Mouse (Mus musculus) large intestine, adult 2 months (tissue): ENCODE results near the gene Trim68. TPM values are rescaled to one million over a fixed set of nuclear protein-coding genes. Genes with fewer than 3 reads are reported as not detected.
"Not testable (repeated sequence)": the region's sequence is repeated elsewhere in the genome, so short reads cannot be mapped to it uniquely, and the experiment has no call there.

Experiments used
- DNase-seq: peaks from one replicate; pipeline ENCODE4 v3.0.0-alpha.2; 2012; ENCODE audit warnings: low read depth, low spot score
- WGBS: fragments of 180-500 bp; shearing (Covaris S2); methylation state at CpG from one replicate; pipeline ENCODE4 v1.1.7; 2018; 5-methylcytosine and 5-hydroxymethylcytosine counted together
- polyA plus RNA-seq: library from polyadenylated mRNA; depleted of rRNA; stranded (reverse); fragments of >200 nt; gene quantifications from 2 replicates; pipeline ENCODE4 v1.2.3, GENCODE M21; 2012; rRNA removed

The Trim68 gene
- 6.7 and 9.2 TPM in 2 replicates for polyA plus RNA-seq

- under 1% methylated on average over 40 of the region's 40 CpGs for WGBS
- peak; percentile 69 for DNase-seq
These were observed at the start of gene Trim68 for GRCm38 (mm10) chr7:102686944-102687501. TSS of gene Trim68 (minus strand) at chr7:102687327.

- DNase-seq = no peak
- 29% methylated on average over 1 of the region's 1 CpGs for WGBS
These were observed 46.7 kb upstream of the Trim68 start for GRCm38 (mm10) chr7:102733793-102734192.

- no peak for DNase-seq
These were observed 40.3 kb upstream of the Trim68 start, which contains the start of gene Olfr559 for GRCm38 (mm10) chr7:102727391-102727790. TSS of gene Olfr559 (minus strand) at chr7:102727491.

- no peak for DNase-seq
- 23% methylated on average over 1 of the region's 1 CpGs for WGBS
These were observed 31.8 kb upstream of the Trim68 start, which contains the start of gene Olfr33 for GRCm38 (mm10) chr7:102718970-102719369. TSS of gene Olfr33 (minus strand) at chr7:102719070.

GRCm38 (mm10) chr7:102701915-102702314 is 14.8 kb upstream of the Trim68 start, which contains the start of gene Olfr558:
TSS of gene Olfr558 (plus strand) at chr7:102702215.
- no peak for DNase-seq

GRCm38 (mm10) chr7:102698461-102698860 is 11.3 kb upstream of the Trim68 start:
- DNase-seq = no peak
- 87% methylated on average over 7 of the region's 7 CpGs for WGBS

- DNase-seq = no peak
- WGBS = 74% methylated on average over 5 of the region's 5 CpGs
These were observed 8.4 kb upstream of the Trim68 start, which contains the start of gene Olfr557 for GRCm38 (mm10) chr7:102695358-102696125. TSS of gene Olfr557 (plus strand) at chr7:102695910.

GRCm38 (mm10) chr7:102681916-102682315 is 5.2 kb downstream of the Trim68 start:
- WGBS = 90% methylated on average over 1 of the region's 1 CpGs

GRCm38 (mm10) chr7:102676225-102676624 is 10.9 kb downstream of the Trim68 start:
- 75% methylated on average over 2 of the region's 2 CpGs for WGBS
- no peak for DNase-seq

More at GRCm38 (mm10) chr7:102681916-102682315, 5.2 kb downstream of the Trim68 start:
- DNase-seq = no peak

GRCm38 (mm10) chr7:102665378-102665777 is 21.7 kb downstream of the Trim68 start:
- DNase-seq = no peak
- WGBS = 38% methylated on average over 2 of the region's 2 CpGs

GRCm38 (mm10) chr7:102664599-102664998 is 22.5 kb downstream of the Trim68 start, which contains the start of gene Olfr556:
TSS of gene Olfr556 (plus strand) at chr7:102664899.
- WGBS = 48% methylated on average over 3 of the region's 3 CpGs
- DNase-seq = no peak

GRCm38 (mm10) chr7:102658523-102658922 is 28.6 kb downstream of the Trim68 start, which contains the start of gene Olfr555:
TSS of gene Olfr555 (plus strand) at chr7:102658823.
- WGBS = 84% methylated on average over 1 of the region's 1 CpGs
- no peak for DNase-seq

- 80% methylated on average over 4 of the region's 4 CpGs for WGBS
- not testable (repeated sequence) for DNase-seq
These were observed 42.2 kb downstream of the Trim68 start for GRCm38 (mm10) chr7:102644945-102645344.

- WGBS = 70% methylated on average over 1 of the region's 1 CpGs
- DNase-seq = no peak
These were observed 49.0 kb downstream of the Trim68 start, which contains the start of gene Olfr554 for GRCm38 (mm10) chr7:102638132-102638531. TSS of gene Olfr554 (plus strand) at chr7:102638432.

- DNase-seq = peak; percentile 28
- WGBS = 32% methylated on average over 3 of the region's 3 CpGs
These were observed 50.5 kb downstream of the Trim68 start for GRCm38 (mm10) chr7:102636665-102637064.

Other genes starting within 250 kb of the Trim68 start
- 12.2 and 16.9 TPM in 2 replicates for gene Rrm1, start 245.6 kb downstream of the Trim68 start, polyA plus RNA-seq
- gene Olfr543, start 205.6 kb downstream of the Trim68 start, polyA plus RNA-seq = not detected in 2 replicates
- gene Olfr544, start 199.0 kb downstream of the Trim68 start, polyA plus RNA-seq = not detected in 2 replicates
- not detected in 2 replicates for gene Olfr545, start 187.8 kb downstream of the Trim68 start, polyA plus RNA-seq
- not detected in 2 replicates for gene Olfr547, start 152.6 kb downstream of the Trim68 start, polyA plus RNA-seq
- gene Olfr548-ps1, start 146.4 kb downstream of the Trim68 start, polyA plus RNA-seq = not detected in 2 replicates
- gene Olfr549, start 137.5 kb downstream of the Trim68 start, polyA plus RNA-seq = not detected in 2 replicates
- 4.9 and 6.2 TPM in 2 replicates for gene Trim21, start 121.8 kb downstream of the Trim68 start, polyA plus RNA-seq
- not detected in 2 replicates for gene Olfr550, start 115.9 kb downstream of the Trim68 start, polyA plus RNA-seq
- gene Olfr551, start 95.4 kb downstream of the Trim68 start, polyA plus RNA-seq = not detected in 2 replicates
- not detected in 2 replicates for gene Olfr552, start 89.6 kb downstream of the Trim68 start, polyA plus RNA-seq
- gene Olfr553, start 69.1 kb downstream of the Trim68 start, polyA plus RNA-seq = not detected in 2 replicates
- gene Olfr554, start 48.9 kb downstream of the Trim68 start, polyA plus RNA-seq = not detected in 2 replicates
- gene Olfr555, start 28.5 kb downstream of the Trim68 start, polyA plus RNA-seq = not detected in 2 replicates
- gene Olfr556, start 22.4 kb downstream of the Trim68 start, polyA plus RNA-seq = not detected in 2 replicates
- not detected in 2 replicates for gene Olfr557, start 8.6 kb upstream of the Trim68 start, polyA plus RNA-seq
- 0.45 and 0.62 TPM in 2 replicates for gene Olfr558, start 14.9 kb upstream of the Trim68 start, polyA plus RNA-seq
- gene Olfr33, start 31.7 kb upstream of the Trim68 start, polyA plus RNA-seq = not detected in 2 replicates
- not detected in 2 replicates for gene Olfr559, start 40.2 kb upstream of the Trim68 start, polyA plus RNA-seq
- gene Olfr560, start 72.0 kb upstream of the Trim68 start, polyA plus RNA-seq = not detected in 2 replicates
- gene Olfr78, start 72.1 kb upstream of the Trim68 start, polyA plus RNA-seq = 0.47 and 1.0 TPM in 2 replicates
- gene Olfr561, start 83.9 kb upstream of the Trim68 start, polyA plus RNA-seq = not detected in 2 replicates
- not detected in 2 replicates for gene Olfr564, start 116.2 kb upstream of the Trim68 start, polyA plus RNA-seq
- not detected in 2 replicates for gene Olfr566, start 171.4 kb upstream of the Trim68 start, polyA plus RNA-seq
- gene Olfr568, start 189.8 kb upstream of the Trim68 start, polyA plus RNA-seq = not detected in 2 replicates
- gene Olfr569, start 203.6 kb upstream of the Trim68 start, polyA plus RNA-seq = not detected in 2 replicates
- gene Olfr570, start 207.2 kb upstream of the Trim68 start, polyA plus RNA-seq = not detected in 2 replicates
- gene Olfr571, start 230.2 kb upstream of the Trim68 start, polyA plus RNA-seq = not detected in 2 replicates
- not detected in 2 replicates for gene Olfr572, start 237.1 kb upstream of the Trim68 start, polyA plus RNA-seq